Mouse (Mus musculus): ENCODE measurements around the gene Fmo1. TPM values are rescaled to one million over a fixed set of nuclear protein-coding genes. Genes with fewer than 3 reads are reported as not detected.

The Fmo1 gene
- total RNA-seq (2021) (10 to 100 TPM; 33.4 to 33.6 TPM), polyA plus RNA-seq (2012; rRNA removed) (41.4 and 43.1 TPM in 2 replicates)
- long read RNA-seq, transcript Fmo1-201 (9 exons, 2,388 nt): major isoform, 27 of 32 reads
- long read RNA-seq, partial matches to known transcripts: 4 of 32 reads
- long read RNA-seq, other reads (novel, unspliced or antisense): 1 of 32 reads

- 28% methylated on average over 7 of the region's 7 CpGs for WGBS
- Histone ChIP-seq H3K4me3 (peak within 1 kb of the TSS; percentile 60), H3K9ac (ENCODE audit: low read depth, low read length) (peak within 1 kb of the TSS; percentile 73), H3K36me3 (ENCODE audit: control insufficient read depth, insufficient read depth, low read length) (peaks cover 8% of the 10 kb centered on the region), H3K79me2 (replicated peaks; ENCODE audit: control insufficient read depth, insufficient read depth, low read length) (no peaks in the 10 kb centered on the region), H3K27ac (peak within 1 kb of the TSS; percentile 94), H3K27me3 (ENCODE audit: control insufficient read depth, insufficient read depth, low read length) (no peaks in the 10 kb centered on the region), H3K4me1 (ENCODE audit: control insufficient read depth, insufficient read depth, low read length) (peaks cover 4% of the 10 kb centered on the region)
- TF ChIP-seq CTCF (IDR thresholded peaks at IDR 0.05) (no peak), EP300 (IDR thresholded peaks at IDR 0.05; ENCODE audit: insufficient read depth, low read depth, low read length) (peak; percentile 48; the same call in 1 of the 2 replicates), POLR2A (IDR thresholded peaks at IDR 0.05; ENCODE audit: insufficient read depth, low read depth, low read length) (peak; percentile 75)
- peak in 1 of 2 experiments; percentile 24 for DNase-seq
- intact Hi-C loops (cut with DNase I): loop anchor here (2.0 to 10.0 kb wide), 2 partner anchors 21 to 131 kb away; no protein-coding TSS in a partner anchor
Observed at GRCm38 (mm10) chr1:162866280-162866681, at the start of gene Fmo1. Gene Fmo1, minus strand, starts transcription at chr1:162866610.

DNA sequence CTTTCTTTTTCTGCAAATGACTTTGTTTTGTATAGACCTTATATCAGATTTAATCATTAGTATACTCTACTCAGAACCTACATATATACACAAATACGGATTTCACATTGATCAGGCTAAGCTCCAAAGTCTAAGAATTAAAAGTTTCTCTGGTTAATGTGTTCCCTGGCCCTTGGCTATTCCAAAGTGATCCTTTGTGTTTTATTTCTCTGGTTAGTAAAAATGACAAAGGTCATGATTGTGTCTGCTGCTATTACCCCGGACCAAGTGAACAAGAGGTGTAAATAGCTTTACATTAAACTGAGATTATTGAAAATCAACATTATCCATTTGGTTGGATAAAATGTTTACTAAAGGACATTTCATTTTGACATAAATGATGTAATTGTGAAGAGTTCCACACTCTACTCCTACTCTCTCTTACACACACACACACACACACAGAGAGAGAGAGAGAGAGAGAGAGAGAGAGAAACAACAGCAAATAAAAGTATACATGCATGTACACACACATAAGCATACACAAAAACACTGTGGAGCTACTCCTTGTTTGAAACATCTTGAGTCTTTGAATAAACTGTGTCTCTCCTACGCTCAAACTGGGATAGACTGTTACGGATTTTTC lies 48.6 kb upstream of the Fmo1 start:
- H3K27me3 ChIP-seq (ENCODE audit: control insufficient read depth, insufficient read depth, low read length): no peaks in the 10 kb centered on the region
- 82% methylated on average over 4 of the region's 4 CpGs for WGBS
- H3K4me1 ChIP-seq (ENCODE audit: control insufficient read depth, insufficient read depth, low read length): no peaks in the 10 kb centered on the region
- no peak overlapping the region for H3K9ac ChIP-seq (ENCODE audit: low read depth, low read length)
- H3K4me3 ChIP-seq: no peak overlapping the region
- intact Hi-C loops (cut with DNase I): no loop called here
- no peak for DNase-seq
- H3K36me3 ChIP-seq (ENCODE audit: control insufficient read depth, insufficient read depth, low read length): no peaks in the 10 kb centered on the region
- H3K79me2 ChIP-seq (replicated peaks; ENCODE audit: control insufficient read depth, insufficient read depth, low read length): no peaks in the 10 kb centered on the region
- no peak overlapping the region for H3K27ac ChIP-seq
- TF ChIP-seq CTCF (IDR thresholded peaks at IDR 0.05) (no peak), POLR2A (IDR thresholded peaks at IDR 0.05; ENCODE audit: insufficient read depth, low read depth, low read length) (no peak), EP300 (IDR thresholded peaks at IDR 0.05; ENCODE audit: insufficient read depth, low read depth, low read length) (no peak)

DNA sequence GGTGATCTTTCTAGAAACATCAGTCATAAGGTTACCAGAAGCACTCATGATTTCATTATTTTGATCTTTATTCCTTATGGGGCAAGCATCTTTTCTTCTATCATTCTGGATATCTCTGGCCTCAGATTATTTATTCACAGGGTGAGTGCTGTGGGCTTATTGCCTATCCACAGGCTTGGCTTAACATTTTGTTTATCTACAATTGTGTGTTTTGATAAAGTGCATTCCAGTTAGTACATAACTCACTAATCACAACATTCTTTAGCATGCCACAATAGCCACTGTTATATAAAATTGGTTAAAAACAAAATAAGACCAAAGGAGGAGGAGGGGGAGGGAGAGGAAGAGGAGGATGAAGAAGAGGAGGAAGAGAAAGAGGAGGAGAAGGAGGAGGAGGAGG lies 45.7 kb upstream of the Fmo1 start:
- H3K27me3 ChIP-seq (ENCODE audit: control insufficient read depth, insufficient read depth, low read length): no peaks in the 10 kb centered on the region
- H3K4me1 ChIP-seq (ENCODE audit: control insufficient read depth, insufficient read depth, low read length): no peaks in the 10 kb centered on the region
- TF ChIP-seq EP300 (IDR thresholded peaks at IDR 0.05; ENCODE audit: insufficient read depth, low read depth, low read length): no peak
- TF ChIP-seq POLR2A (IDR thresholded peaks at IDR 0.05; ENCODE audit: insufficient read depth, low read depth, low read length): no peak
- no peak for TF ChIP-seq CTCF (IDR thresholded peaks at IDR 0.05)
- H3K36me3 ChIP-seq (ENCODE audit: control insufficient read depth, insufficient read depth, low read length): no peaks in the 10 kb centered on the region
- no peak overlapping the region for H3K4me3 ChIP-seq
- DNase-seq: no peak
- H3K9ac ChIP-seq (ENCODE audit: low read depth, low read length): no peak overlapping the region
- intact Hi-C loops (cut with DNase I): no loop called here
- no peaks in the 10 kb centered on the region for H3K79me2 ChIP-seq (replicated peaks; ENCODE audit: control insufficient read depth, insufficient read depth, low read length)
- no peak overlapping the region for H3K27ac ChIP-seq

DNA sequence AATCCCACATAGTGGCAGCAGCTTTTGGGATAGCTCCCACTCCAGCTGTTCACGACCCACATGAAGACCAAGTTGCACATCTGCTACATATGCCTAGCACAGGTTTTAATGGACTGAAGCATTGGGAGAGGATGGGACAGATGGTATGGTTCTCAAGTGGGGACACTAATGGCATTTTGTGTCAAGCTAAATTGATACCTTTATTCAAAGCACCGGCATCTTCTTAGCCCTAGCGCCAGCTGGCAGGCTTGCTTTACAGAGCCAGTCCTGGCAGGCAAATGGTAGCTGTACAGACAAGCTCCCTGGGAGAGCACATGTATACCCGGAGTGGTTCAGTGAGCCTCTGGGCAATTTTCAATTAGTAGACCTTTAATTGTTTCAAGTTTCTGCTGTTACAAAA lies 35.5 kb upstream of the Fmo1 start:
- Histone ChIP-seq H3K4me3 (no peak overlapping the region), H3K4me1 (ENCODE audit: control insufficient read depth, insufficient read depth, low read length) (peaks cover 1% of the 10 kb centered on the region), H3K27ac (no peak overlapping the region), H3K79me2 (replicated peaks; ENCODE audit: control insufficient read depth, insufficient read depth, low read length) (no peaks in the 10 kb centered on the region), H3K36me3 (ENCODE audit: control insufficient read depth, insufficient read depth, low read length) (no peaks in the 10 kb centered on the region), H3K27me3 (ENCODE audit: control insufficient read depth, insufficient read depth, low read length) (no peaks in the 10 kb centered on the region), H3K9ac (ENCODE audit: low read depth, low read length) (no peak overlapping the region)
- WGBS: 89% methylated on average over 4 of the region's 4 CpGs
- intact Hi-C loops (cut with DNase I): loop anchor here (2.0 kb wide), 1 partner anchor 15 kb away; no protein-coding TSS in a partner anchor
- DNase-seq: no peak
- TF ChIP-seq EP300 (IDR thresholded peaks at IDR 0.05; ENCODE audit: insufficient read depth, low read depth, low read length) (no peak), POLR2A (IDR thresholded peaks at IDR 0.05; ENCODE audit: insufficient read depth, low read depth, low read length) (no peak), CTCF (IDR thresholded peaks at IDR 0.05) (no peak)

DNA sequence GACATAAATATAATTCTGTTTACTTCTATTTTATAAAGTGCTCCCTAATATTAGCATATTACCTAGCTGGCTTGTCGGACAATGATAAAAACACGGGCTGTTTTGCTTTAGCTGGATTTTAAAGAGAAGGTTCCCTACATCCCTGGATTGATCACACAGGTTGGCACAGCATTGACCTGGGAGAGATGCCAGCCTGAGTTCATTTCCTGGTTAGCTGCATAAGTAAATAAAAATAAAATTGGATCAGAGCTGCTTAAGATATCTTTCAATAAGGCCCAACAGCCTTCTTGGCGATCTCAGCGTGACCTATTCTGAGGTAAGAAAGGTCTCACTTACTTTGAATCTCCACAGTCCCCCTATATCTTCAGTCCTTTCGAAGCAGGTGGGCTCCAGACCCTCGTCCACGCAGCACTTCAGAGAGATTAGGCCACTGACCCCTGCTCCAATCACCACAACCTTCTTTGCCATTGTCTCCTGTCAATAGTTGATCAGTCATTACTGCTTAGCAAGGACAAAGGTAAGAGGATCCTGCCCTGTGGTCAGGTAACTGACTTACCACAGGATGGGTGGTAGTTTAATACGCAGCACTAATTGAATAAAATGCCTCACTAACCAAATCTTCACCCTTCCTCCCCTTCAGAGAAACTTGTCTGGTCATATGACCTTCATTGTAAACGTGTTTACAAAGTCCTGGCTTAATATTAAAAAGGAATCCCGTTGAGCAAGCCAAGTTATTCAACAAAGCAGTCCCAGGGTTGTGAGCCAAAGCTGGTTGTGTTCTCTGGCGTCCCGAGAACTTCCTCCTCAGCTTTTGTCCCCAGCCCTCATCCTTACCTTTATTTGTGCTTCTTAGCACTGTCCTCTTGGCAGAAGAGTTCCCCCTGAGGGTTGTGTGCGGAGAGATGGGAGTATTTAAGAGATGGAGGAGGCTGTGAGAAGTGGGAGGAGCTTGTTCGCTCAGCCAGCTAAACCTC lies 31.7 kb upstream of the Fmo1 start, which contains the start of gene Fmo2:
Fmo2 (minus strand) TSS at position 889 of the 974 bp plus-strand sequence.
- no peaks in the 10 kb centered on the region for H3K79me2 ChIP-seq (replicated peaks; ENCODE audit: control insufficient read depth, insufficient read depth, low read length)
- H3K9ac ChIP-seq (ENCODE audit: low read depth, low read length): peak within 1 kb of the TSS; percentile 80
- TF ChIP-seq POLR2A (IDR thresholded peaks at IDR 0.05; ENCODE audit: insufficient read depth, low read depth, low read length) (peak; percentile 70), CTCF (IDR thresholded peaks at IDR 0.05) (no peak), EP300 (IDR thresholded peaks at IDR 0.05; ENCODE audit: insufficient read depth, low read depth, low read length) (peak; percentile 77; the same call in 1 of the 2 replicates)
- peaks cover 1% of the 10 kb centered on the region for H3K4me1 ChIP-seq (ENCODE audit: control insufficient read depth, insufficient read depth, low read length)
- H3K27me3 ChIP-seq (ENCODE audit: control insufficient read depth, insufficient read depth, low read length): no peaks in the 10 kb centered on the region
- peak within 1 kb of the TSS; percentile 42 for H3K4me3 ChIP-seq
- intact Hi-C loops (cut with DNase I): loop anchor here (2.0 to 10.0 kb wide), 4 partner anchors 29 to 173 kb away; partner anchors contain the start of gene Fmo4
- H3K36me3 ChIP-seq (ENCODE audit: control insufficient read depth, insufficient read depth, low read length): peaks cover 5% of the 10 kb centered on the region
- H3K27ac ChIP-seq: peak within 1 kb of the TSS; percentile 90
- peak; percentile 63 to 71 for DNase-seq
- WGBS: 42% methylated on average over 14 of the region's 14 CpGs
